Mouse (Mus musculus): ENCODE measurements around the gene Acsl5.

DNA sequence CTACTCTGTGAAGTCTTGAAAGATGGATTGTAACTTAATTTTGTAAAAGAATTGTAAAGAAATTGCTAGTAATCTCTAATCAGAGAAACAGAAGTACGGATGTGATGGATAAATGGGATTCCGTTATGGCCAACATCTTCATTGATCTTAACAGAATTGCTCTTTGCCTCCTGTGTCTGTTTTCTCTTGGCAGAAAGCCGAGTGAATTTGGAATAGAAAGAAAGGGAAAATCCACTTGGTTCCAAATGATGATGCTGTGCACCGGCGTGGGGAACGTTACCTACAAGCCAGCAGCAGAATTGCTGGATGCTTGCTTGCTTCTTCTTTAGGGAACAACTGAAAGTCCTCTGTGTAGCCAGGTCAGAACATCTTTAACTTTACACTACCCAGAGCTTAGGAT lies 88.8 kb downstream of the Acsl5 start:
- TF ChIP-seq CTCF (IDR thresholded peaks at IDR 0.05; ENCODE audit: control insufficient read depth, insufficient read depth, low read length) (no peak), POLR2A (IDR thresholded peaks at IDR 0.05; ENCODE audit: borderline replicate concordance, control insufficient read depth, low read depth, low read length) (no peak)

All from bone marrow, adult 2 months (tissue).